Mouse (Mus musculus): ENCODE measurements around the gene Col4a3. TPM values are rescaled to one million over a fixed set of nuclear protein-coding genes. Genes with fewer than 3 reads are reported as not detected.

The Col4a3 gene
- 0.11 and 1.0 TPM in 2 replicates for polyA plus RNA-seq (2012; rRNA removed; ENCODE audit: low replicate concordance)

GRCm38 (mm10) chr1:82586713-82587399 lies at the start of gene Col4a3, which contains the start of gene Col4a4:
Gene Col4a3 (plus strand): TSS chr1:82586921.
Gene Col4a4 (minus strand): TSS chr1:82586849.

DNA sequence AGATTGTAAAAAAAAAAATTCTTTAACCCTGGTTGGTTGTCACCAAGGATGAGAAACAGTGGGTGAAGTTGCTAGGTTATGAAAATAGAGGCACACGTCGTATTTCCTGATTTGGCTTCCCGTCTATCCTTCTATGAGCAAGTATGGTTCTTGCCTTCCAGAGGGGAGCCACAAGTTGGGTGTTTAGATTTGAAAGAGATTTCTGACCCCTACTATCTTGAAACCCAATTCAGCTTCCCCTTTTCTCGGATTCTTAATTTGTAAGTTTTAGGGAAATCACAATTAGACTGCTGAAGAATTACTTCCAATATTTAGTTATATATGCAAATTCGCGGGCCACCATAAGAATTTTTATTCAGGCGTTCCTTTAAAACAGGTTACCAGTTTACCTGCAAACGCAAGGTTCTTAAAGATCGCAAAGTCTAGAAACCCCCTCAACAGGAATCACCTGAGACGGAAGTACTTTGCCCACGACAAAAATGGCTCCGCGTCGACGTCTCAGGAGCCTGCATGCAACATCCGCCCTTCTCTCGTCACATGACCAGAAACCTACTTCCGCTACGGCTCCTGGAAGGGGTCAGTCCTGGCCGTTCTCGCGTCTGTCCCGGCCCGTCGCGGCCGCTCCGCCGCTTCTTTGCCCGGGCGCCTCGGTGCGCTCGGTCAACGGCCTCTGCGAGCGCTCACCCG lies 137.8 kb downstream of the Col4a3 start, which contains the start of gene Mff:
Mff (plus strand) TSS at position 552 of the 687 bp plus-strand sequence.

DNA sequence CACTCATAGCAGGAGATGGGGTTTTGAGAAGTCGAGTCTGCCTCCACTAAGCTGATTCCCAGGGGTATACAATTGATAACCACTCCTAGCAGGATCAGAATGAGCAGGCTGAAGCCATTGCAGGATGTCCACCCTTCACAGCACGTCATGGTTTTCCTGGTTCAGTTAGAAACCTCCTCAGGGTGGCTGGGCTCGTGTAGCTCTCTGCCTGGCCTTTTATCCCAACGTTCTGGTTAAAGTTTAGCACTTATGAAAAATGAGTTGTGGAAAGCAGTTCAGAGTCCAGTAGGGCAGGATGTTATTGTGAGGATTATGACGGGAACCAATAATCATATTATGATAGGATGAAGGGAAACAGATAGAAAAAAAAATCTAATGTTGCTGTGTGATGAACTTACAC lies 181.5 kb downstream of the Col4a3 start, which contains the start of gene Tm4sf20:
Tm4sf20 (minus strand) TSS at position 193 of the 400 bp plus-strand sequence.

GRCm38 (mm10) chr1:82771022-82771586 lies 184.4 kb downstream of the Col4a3 start, which contains the start of gene Gm47791:
Gene Gm47791 (minus strand): TSS chr1:82771243.

Other genes starting within 250 kb of the Col4a3 start
- gene Col4a4, start 72 bp upstream of the Col4a3 start, polyA plus RNA-seq (2012; rRNA removed; ENCODE audit: low replicate concordance), result 0.44 and 0.95 TPM in 2 replicates
- gene Mff, start 138.0 kb downstream of the Col4a3 start, polyA plus RNA-seq (2012; rRNA removed; ENCODE audit: low replicate concordance), result 50.1 and 51.4 TPM in 2 replicates
- not detected in 2 replicates for gene Tm4sf20, start 181.5 kb downstream of the Col4a3 start, polyA plus RNA-seq (2012; rRNA removed; ENCODE audit: low replicate concordance)
- not detected in 2 replicates for gene Gm47791, start 184.3 kb downstream of the Col4a3 start, polyA plus RNA-seq (2012; rRNA removed; ENCODE audit: low replicate concordance)

Measured in mammary gland, adult 2 months (tissue).